Mouse (Mus musculus) spleen, adult 2 months (tissue): ENCODE measurements around the gene Gtf2h3.

Experiments used
- CTCF ChIP-seq: fragments of 200-500 bp; IDR thresholded peaks from 2 replicates; pipeline ENCODE4 v1.5.1; 2011; ENCODE audit warnings: mild to moderate bottlenecking, inconsistent platforms; ENCODE audit not compliant: insufficient read depth, insufficient read length, insufficient replicate concordance; ENCODE audit errors: extremely low read depth
- POLR2A ChIP-seq: fragments of 200-500 bp; IDR thresholded peaks from 2 replicates; pipeline ENCODE4 v1.6.1; 2011; ENCODE audit warnings: low read depth, low read length, inconsistent platforms

DNA sequence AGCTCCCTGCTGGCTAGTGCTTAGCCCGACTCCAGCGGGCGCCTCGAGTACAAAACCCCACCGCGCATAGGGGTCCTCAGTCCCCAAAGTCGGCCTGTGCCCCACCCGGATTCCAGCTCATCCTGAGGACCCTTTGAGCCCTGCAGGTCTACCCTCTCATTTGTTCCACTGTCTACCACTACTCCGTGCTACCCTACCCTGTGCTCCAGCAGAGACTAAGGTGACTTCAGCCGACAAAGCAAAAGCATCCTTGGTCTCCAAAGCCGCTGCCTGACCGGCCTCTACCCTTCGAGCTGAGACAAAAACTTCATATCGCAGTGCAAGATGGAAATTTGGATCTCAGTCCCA, 47.4 kb upstream of the Gtf2h3 start:
- no peak for TF ChIP-seq CTCF
- no peak for TF ChIP-seq POLR2A
